Mouse (Mus musculus): ENCODE measurements at regions not wholly inside any gene's neighbourhood (a gene's known extent, or its start where the extent isn't known, plus 50 kb on each side); places are given as distances from the start of the nearest gene placed in this dataset.
"Not testable (repeated sequence)": the region's sequence is repeated elsewhere in the genome, so short reads cannot be mapped to it uniquely, and the experiment has no call there.

- not testable (repeated sequence) for H3K36me3 ChIP-seq (ENCODE audit: control insufficient read depth, insufficient read depth, low read length, poor library complexity, severe bottlenecking); DNase-seq (ENCODE audit: low read depth, low spot score); H3K27me3 ChIP-seq (ENCODE audit: control insufficient read depth, insufficient read depth, low read length, poor library complexity, severe bottlenecking)
These were observed 216.8 kb downstream of the Rab10 start for GRCm38 (mm10) chr12:3092974-3093373.

- H3K36me3 ChIP-seq (ENCODE audit: control insufficient read depth, insufficient read depth, low read length, poor library complexity, severe bottlenecking); DNase-seq (ENCODE audit: low read depth, low spot score); H3K27me3 ChIP-seq (ENCODE audit: control insufficient read depth, insufficient read depth, low read length, poor library complexity, severe bottlenecking): not testable (repeated sequence)
These were observed 260.2 kb downstream of the Rab10 start for GRCm38 (mm10) chr12:3049546-3049945.

- H3K27me3 ChIP-seq (ENCODE audit: control insufficient read depth, insufficient read depth, low read length, poor library complexity, severe bottlenecking), result not testable (repeated sequence)
These were observed 291.3 kb downstream of the Rab10 start for GRCm38 (mm10) chr12:3018446-3018845.

GRCm38 (mm10) chr12:3016777-3017176, 293.0 kb downstream of the Rab10 start:
- not testable (repeated sequence) for H3K27me3 ChIP-seq (ENCODE audit: control insufficient read depth, insufficient read depth, low read length, poor library complexity, severe bottlenecking); DNase-seq (ENCODE audit: low read depth, low spot score); H3K36me3 ChIP-seq (ENCODE audit: control insufficient read depth, insufficient read depth, low read length, poor library complexity, severe bottlenecking)

More at GRCm38 (mm10) chr12:3018446-3018845, 291.3 kb downstream of the Rab10 start:
- not testable (repeated sequence) for H3K36me3 ChIP-seq (ENCODE audit: control insufficient read depth, insufficient read depth, low read length, poor library complexity, severe bottlenecking); DNase-seq (ENCODE audit: low read depth, low spot score)
